Mouse (Mus musculus): ENCODE data around the gene Katnb1. TPM values are rescaled to one million over a fixed set of nuclear protein-coding genes. Genes with fewer than 3 reads are reported as not detected.

The Katnb1 gene
- polyA plus RNA-seq, 1 experiment from 2014 or later = 4.7 TPM

DNA sequence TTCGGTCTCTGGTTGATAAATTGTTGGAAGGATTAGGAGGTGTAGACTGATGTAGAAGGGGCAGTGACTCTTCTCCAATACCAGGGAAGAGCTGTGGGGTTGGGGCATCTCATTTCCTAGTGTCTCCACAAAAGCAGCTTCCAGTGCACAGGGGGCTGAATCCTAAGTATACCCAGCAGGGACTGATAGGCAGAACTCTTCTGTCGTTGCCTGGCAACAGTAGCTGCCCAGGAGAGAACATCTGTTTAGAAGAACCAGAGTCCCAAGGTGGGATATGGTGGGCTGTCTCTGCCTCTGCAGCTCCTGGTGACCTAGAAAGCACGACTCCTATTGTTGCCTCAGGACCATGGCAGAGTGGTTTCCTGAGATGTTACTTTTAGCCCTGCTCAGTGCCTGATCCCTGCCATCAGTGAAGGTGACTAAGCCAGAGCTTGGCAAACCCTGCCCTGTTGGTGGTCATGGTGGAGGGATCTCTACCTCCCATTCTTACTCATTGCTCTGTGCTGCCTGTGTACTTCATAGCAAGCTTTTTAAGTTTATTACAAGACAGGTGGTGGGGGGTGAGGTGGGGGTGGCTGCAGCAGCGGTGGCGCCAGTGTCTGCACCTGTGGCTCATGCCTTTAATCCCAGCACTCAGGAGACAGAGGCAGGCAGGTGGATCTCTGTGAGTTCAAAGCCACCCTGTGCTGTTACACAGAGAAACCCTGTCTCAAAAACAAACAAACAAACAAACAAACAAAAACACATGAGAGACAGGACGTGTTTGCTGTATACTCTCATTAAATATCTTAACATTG, 32.9 kb upstream of the Katnb1 start:
- peak overlapping the region; percentile 75 for H3K27ac ChIP-seq (ENCODE audit: low read depth)
- ATAC-seq (no peak), DNase-seq (no peak)
- H3K36me3 ChIP-seq (replicated peaks; ENCODE audit: insufficient read depth, low read length) = no peaks in the 10 kb centered on the region
- no peak overlapping the region for H3K9ac ChIP-seq (replicated peaks)
- no peak overlapping the region for H3K4me3 ChIP-seq (ENCODE audit: low read depth, low read length)
- TF ChIP-seq CTCF (IDR thresholded peaks at IDR 0.05; ENCODE audit: low read depth) (no peak), EP300 (IDR thresholded peaks at IDR 0.05; ENCODE audit: low read depth) (no peak)
- peaks cover 6% of the 10 kb centered on the region; the same call in 1 of the 2 replicates for H3K4me1 ChIP-seq (ENCODE audit: insufficient read depth)
- no peaks in the 10 kb centered on the region for H3K27me3 ChIP-seq (ENCODE audit: insufficient read depth, low read length)
- no peak overlapping the region for H3K4me2 ChIP-seq (ENCODE audit: low read depth, low read length)
- WGBS (ENCODE audit: insufficient replicate concordance) = 64% methylated on average over 6 of the region's 6 CpGs
- H3K9me3 ChIP-seq (ENCODE audit: low read length) = no peaks in the 10 kb centered on the region

DNA sequence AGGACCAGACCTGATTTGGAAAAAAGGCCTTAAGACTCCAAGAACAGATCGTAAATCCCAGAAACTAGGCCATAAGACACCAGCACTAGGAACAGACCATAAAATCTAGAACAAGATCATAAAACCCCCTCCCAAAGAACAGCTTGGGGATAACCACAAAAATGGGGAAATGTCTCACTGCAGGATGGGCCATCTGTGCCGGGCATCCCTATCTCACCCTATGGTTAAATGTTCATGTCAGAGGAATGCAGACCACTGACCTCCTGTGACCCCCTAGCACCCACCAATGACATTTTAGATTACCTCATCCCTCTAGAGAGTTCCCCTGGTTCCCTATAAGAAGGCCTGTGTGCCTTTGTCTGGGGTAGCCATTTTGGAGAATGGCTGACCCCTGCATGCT, 31.4 kb upstream of the Katnb1 start:
- no peaks in the 10 kb centered on the region for H3K9me3 ChIP-seq (ENCODE audit: low read length)
- no peak overlapping the region for H3K4me2 ChIP-seq (ENCODE audit: low read depth, low read length)
- H3K9ac ChIP-seq (replicated peaks) = no peak overlapping the region
- H3K27ac ChIP-seq (ENCODE audit: low read depth) = no peak overlapping the region
- ATAC-seq = no peak
- DNase-seq = no peak
- 43% methylated on average over 2 of the region's 2 CpGs for WGBS (ENCODE audit: insufficient replicate concordance)
- no peaks in the 10 kb centered on the region for H3K27me3 ChIP-seq (ENCODE audit: insufficient read depth, low read length)
- TF ChIP-seq CTCF (IDR thresholded peaks at IDR 0.05; ENCODE audit: low read depth) (no peak), EP300 (IDR thresholded peaks at IDR 0.05; ENCODE audit: low read depth) (no peak)
- no peaks in the 10 kb centered on the region for H3K36me3 ChIP-seq (replicated peaks; ENCODE audit: insufficient read depth, low read length)
- H3K4me1 ChIP-seq (ENCODE audit: insufficient read depth) = 0 out of 2 replicates have a peak, but pooled peaks cover 4% of the 10 kb centered on the region
- no peak overlapping the region for H3K4me3 ChIP-seq (ENCODE audit: low read depth, low read length)

DNA sequence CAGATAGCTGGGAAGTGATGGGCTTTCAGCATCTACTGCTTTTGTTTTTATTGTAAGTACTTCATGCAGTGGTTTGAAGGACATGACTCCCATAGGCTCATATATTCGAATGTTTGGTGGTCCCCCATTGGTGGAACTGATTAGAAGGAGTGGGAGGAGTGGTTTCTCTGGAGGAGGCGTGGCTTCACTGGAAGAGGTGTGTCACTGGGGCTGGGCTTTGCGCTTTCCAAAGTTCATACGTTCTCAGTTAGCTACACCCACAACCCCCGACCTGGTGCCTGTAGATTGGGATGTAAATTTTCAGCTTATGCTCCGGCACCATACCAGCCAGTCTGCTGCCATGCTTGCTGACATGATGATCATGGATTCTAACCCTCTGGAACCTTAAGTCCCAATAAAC, 26.5 kb upstream of the Katnb1 start:
- WGBS (ENCODE audit: insufficient replicate concordance) = 52% methylated on average over 6 of the region's 6 CpGs
- ATAC-seq = no peak

DNA sequence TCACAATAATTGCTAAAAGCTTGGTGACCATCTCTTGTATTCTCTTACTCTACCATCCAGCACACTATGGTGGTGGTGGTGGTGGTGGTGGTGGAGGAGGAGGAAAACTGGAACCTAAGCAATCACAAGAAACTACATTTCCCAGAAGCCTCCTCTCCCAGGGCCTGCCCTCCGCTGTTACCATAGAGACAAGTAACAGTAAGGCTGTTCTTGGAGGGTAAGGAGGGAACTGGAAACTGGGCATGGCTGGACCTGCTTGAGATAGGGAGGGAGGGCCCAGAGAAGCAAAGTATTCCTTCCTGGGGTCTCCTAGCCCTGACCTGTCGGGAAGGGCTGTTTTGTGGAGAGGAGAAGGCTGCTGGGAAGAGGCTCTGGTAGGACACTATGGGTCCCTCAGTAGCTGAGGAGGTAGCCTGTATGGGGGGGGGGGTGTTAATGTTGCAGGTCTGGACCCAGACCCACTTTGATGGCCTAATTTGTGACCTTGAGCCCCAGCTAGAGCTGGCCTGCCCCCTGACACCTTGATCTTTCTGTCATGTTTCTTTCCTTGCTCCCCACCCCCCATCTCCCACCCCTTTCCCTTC, 26.0 kb upstream of the Katnb1 start, which contains the start of gene Drc7:
TSS of gene Drc7 (plus strand) at position 177 of the 584 bp plus-strand sequence.
- H3K4me3 ChIP-seq (ENCODE audit: low read depth, low read length) = no peak within 1 kb of the TSS
- no peak for DNase-seq
- no peaks in the 10 kb centered on the region for H3K9me3 ChIP-seq (ENCODE audit: low read length)
- WGBS (ENCODE audit: insufficient replicate concordance) = 20% methylated on average over 2 of the region's 2 CpGs
- no peak within 1 kb of the TSS for H3K4me2 ChIP-seq (ENCODE audit: low read depth, low read length)
- H3K9ac ChIP-seq (replicated peaks) = no peak within 1 kb of the TSS
- no peaks in the 10 kb centered on the region for H3K27me3 ChIP-seq (ENCODE audit: insufficient read depth, low read length)
- H3K4me1 ChIP-seq (ENCODE audit: insufficient read depth) = peaks cover 18% of the 10 kb centered on the region; the same call in 1 of the 2 replicates
- TF ChIP-seq EP300 (IDR thresholded peaks at IDR 0.05; ENCODE audit: low read depth) (no peak), CTCF (IDR thresholded peaks at IDR 0.05; ENCODE audit: low read depth) (no peak)
- H3K36me3 ChIP-seq (replicated peaks; ENCODE audit: insufficient read depth, low read length) = no peaks in the 10 kb centered on the region
- no peak within 1 kb of the TSS for H3K27ac ChIP-seq (ENCODE audit: low read depth)
- ATAC-seq = peak; percentile 52

More for the DNA sequence above, 26.5 kb upstream of the Katnb1 start:
- Histone ChIP-seq H3K27ac (ENCODE audit: low read depth) (no peak overlapping the region), H3K9me3 (ENCODE audit: low read length) (no peaks in the 10 kb centered on the region), H3K4me1 (ENCODE audit: insufficient read depth) (peaks cover 18% of the 10 kb centered on the region; the same call in 1 of the 2 replicates), H3K4me2 (ENCODE audit: low read depth, low read length) (no peak overlapping the region), H3K36me3 (replicated peaks; ENCODE audit: insufficient read depth, low read length) (no peaks in the 10 kb centered on the region), H3K4me3 (ENCODE audit: low read depth, low read length) (no peak overlapping the region), H3K27me3 (ENCODE audit: insufficient read depth, low read length) (no peaks in the 10 kb centered on the region), H3K9ac (replicated peaks) (no peak overlapping the region)
- DNase-seq = no peak
- no peak for TF ChIP-seq EP300 (IDR thresholded peaks at IDR 0.05; ENCODE audit: low read depth)
- TF ChIP-seq CTCF (IDR thresholded peaks at IDR 0.05; ENCODE audit: low read depth) = no peak

DNA sequence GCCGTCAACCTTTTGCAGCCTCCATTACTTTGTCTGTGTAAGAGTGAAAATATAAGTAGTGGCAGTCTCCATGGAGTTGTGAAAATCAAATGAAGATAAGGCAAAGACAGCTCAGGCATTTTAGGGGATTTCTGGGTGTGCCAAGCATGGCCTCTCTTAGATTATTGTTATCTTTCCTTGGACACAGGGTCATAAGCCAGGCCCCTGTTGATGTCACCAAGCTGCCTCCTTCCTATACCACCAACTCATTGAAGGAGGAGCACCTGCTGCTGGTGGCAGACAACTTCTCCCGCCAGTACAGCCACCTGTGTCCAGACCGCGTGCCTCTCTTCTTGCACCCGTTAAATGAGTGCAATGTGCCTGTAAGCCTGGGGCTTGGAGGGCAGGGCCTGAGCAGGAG, 24.6 kb upstream of the Katnb1 start:
- Histone ChIP-seq H3K4me2 (ENCODE audit: low read depth, low read length) (no peak overlapping the region), H3K4me1 (ENCODE audit: insufficient read depth) (peaks cover 18% of the 10 kb centered on the region; the same call in 1 of the 2 replicates)
- 37% methylated on average over 5 of the region's 5 CpGs for WGBS (ENCODE audit: insufficient replicate concordance)

DNA sequence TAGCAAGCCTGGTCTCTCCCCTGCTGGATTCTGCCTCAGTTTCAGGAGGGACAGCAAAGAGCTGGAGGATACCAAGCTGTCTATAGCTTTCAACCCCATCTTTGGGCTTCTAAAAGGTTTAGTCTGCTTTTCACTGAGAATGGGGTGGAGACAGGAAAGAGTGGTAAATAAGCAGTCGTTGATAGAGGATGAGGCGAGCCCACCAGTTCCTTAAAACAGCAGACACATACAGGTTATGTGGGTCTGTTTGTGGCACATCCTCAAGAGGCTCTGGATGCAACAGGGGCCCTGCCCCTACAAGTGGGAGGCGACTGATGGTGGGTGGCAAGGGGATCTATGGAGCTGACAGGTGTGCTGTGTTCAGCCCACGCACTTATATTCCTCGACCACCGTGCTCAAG, 22.3 kb upstream of the Katnb1 start:
- no peak for ATAC-seq
- H3K9me3 ChIP-seq (ENCODE audit: low read length) = no peaks in the 10 kb centered on the region
- WGBS (ENCODE audit: insufficient replicate concordance) = 27% methylated on average over 6 of the region's 6 CpGs
- no peak for DNase-seq
- no peak overlapping the region for H3K4me3 ChIP-seq (ENCODE audit: low read depth, low read length)
- H3K27me3 ChIP-seq (ENCODE audit: insufficient read depth, low read length) = no peaks in the 10 kb centered on the region
- TF ChIP-seq EP300 (IDR thresholded peaks at IDR 0.05; ENCODE audit: low read depth) (no peak), CTCF (IDR thresholded peaks at IDR 0.05; ENCODE audit: low read depth) (no peak)
- H3K4me2 ChIP-seq (ENCODE audit: low read depth, low read length) = peak overlapping the region; percentile 35; the same call in 1 of the 2 replicates
- no peaks in the 10 kb centered on the region for H3K36me3 ChIP-seq (replicated peaks; ENCODE audit: insufficient read depth, low read length)
- no peak overlapping the region; the same call in 1 of the 2 replicates for H3K27ac ChIP-seq (ENCODE audit: low read depth)
- peaks cover 18% of the 10 kb centered on the region; the same call in 1 of the 2 replicates for H3K4me1 ChIP-seq (ENCODE audit: insufficient read depth)
- H3K9ac ChIP-seq (replicated peaks) = no peak overlapping the region

More for the DNA sequence above, 24.6 kb upstream of the Katnb1 start:
- Histone ChIP-seq H3K27me3 (ENCODE audit: insufficient read depth, low read length) (no peaks in the 10 kb centered on the region), H3K36me3 (replicated peaks; ENCODE audit: insufficient read depth, low read length) (no peaks in the 10 kb centered on the region), H3K27ac (ENCODE audit: low read depth) (no peak overlapping the region), H3K9ac (replicated peaks) (no peak overlapping the region), H3K4me3 (ENCODE audit: low read depth, low read length) (no peak overlapping the region), H3K9me3 (ENCODE audit: low read length) (no peaks in the 10 kb centered on the region)
- no peak for TF ChIP-seq CTCF (IDR thresholded peaks at IDR 0.05; ENCODE audit: low read depth)
- TF ChIP-seq EP300 (IDR thresholded peaks at IDR 0.05; ENCODE audit: low read depth) = peak; percentile 40; the same call in 1 of the 2 replicates
- no peak for DNase-seq
- ATAC-seq = peak; percentile 63

Measured in liver, postnatal 0 days (tissue).